Mouse (Mus musculus) MEL (cell line): ENCODE measurements around the gene Arhgap42.

Experiments
- CTCF ChIP-seq, 3 experiments: IDR thresholded peaks in 2 of 3; conservative IDR thresholded peaks in 1 of 3; 2 replicates each; pipeline ENCODE4 v1.5.1; 2011 to 2012; ENCODE audit warnings: low read length in 3 of 3, low read depth in 2 of 3, mild to moderate bottlenecking in 2 of 3, improper control_type of control experiment in 1 of 3, inconsistent platforms in 1 of 3, mixed read lengths in 1 of 3, moderate library complexity in 1 of 3; ENCODE audit not compliant: control insufficient read depth in 1 of 3, insufficient read depth in 1 of 3, poor library complexity in 1 of 3, severe bottlenecking in 1 of 3
- GABPA ChIP-seq: IDR thresholded peaks from 2 replicates; pipeline ENCODE4 v1.6.1; 2012; ENCODE audit warnings: low read depth, mild to moderate bottlenecking, inconsistent platforms, low read length, improper control_type of control experiment, moderate library complexity
- HCFC1 ChIP-seq: IDR thresholded peaks from 2 replicates; pipeline ENCODE4 v1.6.1; 2012; ENCODE audit warnings: low read depth, mild to moderate bottlenecking, inconsistent platforms, low read length, improper control_type of control experiment, moderate library complexity
- POLR2A ChIP-seq, 2 experiments: IDR thresholded peaks; 2 replicates each; pipeline ENCODE4 v1.6.1; 2011 to 2012; ENCODE audit warnings: low read length in 2 of 2, mild to moderate bottlenecking in 2 of 2, control low read depth in 1 of 2, improper control_type of control experiment in 1 of 2, low read depth in 1 of 2, moderate library complexity in 1 of 2; ENCODE audit not compliant: control insufficient read depth in 1 of 2, insufficient read depth in 1 of 2, poor library complexity in 1 of 2
- RCOR1 ChIP-seq: IDR thresholded peaks from 2 replicates; pipeline ENCODE4 v1.6.1; 2012; ENCODE audit warnings: low read depth, mild to moderate bottlenecking, inconsistent platforms, low read length, improper control_type of control experiment
- SMC3 ChIP-seq: IDR thresholded peaks from 2 replicates; pipeline ENCODE4 v1.6.1; 2011; ENCODE audit warnings: low read depth, low read length, improper control_type of control experiment

GRCm38 (mm10) chr9:8982315-8982714 lies 256.6 kb downstream of the Arhgap42 start:
- no peak for TF ChIP-seq CTCF (IDR thresholded peaks at IDR 0.05 in 2 of 3, conservative IDR thresholded peaks at IDR 0.05 in 1 of 3; ENCODE audit: control insufficient read depth in 1 of 3, insufficient read depth in 1 of 3, low read depth in 2 of 3, low read length in 3 of 3, poor library complexity in 1 of 3, severe bottlenecking in 1 of 3)
- TF ChIP-seq SMC3, result no peak
- TF ChIP-seq POLR2A (IDR thresholded peaks at IDR 0.05; ENCODE audit: control insufficient read depth in 1 of 2, insufficient read depth in 1 of 2, low read depth in 1 of 2, low read length in 2 of 2, poor library complexity in 1 of 2), result no peak
- no peak for TF ChIP-seq RCOR1
- no peak for TF ChIP-seq GABPA
- TF ChIP-seq HCFC1, result no peak
